Mouse (Mus musculus): ENCODE measurements around the gene Nab1.
"Not testable (repeated sequence)": the region's sequence is repeated elsewhere in the genome, so short reads cannot be mapped to it uniquely, and the experiment has no call there.

The Nab1 gene

DNA sequence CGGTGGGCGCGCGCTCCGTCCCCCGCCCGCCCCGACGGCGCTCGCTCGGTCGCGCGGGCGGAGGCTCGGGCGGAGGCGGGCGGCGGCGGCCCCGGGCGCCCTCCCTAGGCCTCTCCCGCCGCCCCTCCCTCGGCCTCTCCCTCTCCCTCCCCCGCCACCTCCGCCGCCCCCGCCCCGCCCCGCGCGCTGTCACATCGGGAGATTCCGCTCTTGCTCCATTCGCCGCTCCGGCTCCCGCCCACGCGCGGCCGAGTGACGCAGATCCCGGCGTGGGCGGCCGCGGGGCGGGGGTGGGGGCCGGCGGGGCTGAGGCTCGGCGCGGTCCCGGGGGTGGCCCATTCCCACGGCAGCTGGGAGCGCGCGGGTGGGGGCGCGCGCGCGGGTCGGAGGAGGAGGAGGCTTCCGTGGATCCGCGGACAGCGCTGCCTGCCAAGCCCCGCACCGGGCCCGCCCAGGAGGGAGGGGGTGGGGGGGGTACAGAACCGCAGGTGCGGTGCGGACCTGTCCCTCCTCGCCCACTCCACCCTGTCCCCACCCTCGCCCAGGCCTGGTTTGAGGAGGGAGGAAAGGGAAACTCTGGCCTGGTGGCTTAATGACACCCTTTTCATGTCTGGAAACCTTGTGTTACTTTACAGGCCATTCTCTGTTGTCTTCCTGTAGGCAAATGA lies at the start of gene Nab1:
Gene Nab1 (minus strand): TSS at position 366 of the 668 bp plus-strand sequence.
- peak; percentile 87 for DNase-seq

DNA sequence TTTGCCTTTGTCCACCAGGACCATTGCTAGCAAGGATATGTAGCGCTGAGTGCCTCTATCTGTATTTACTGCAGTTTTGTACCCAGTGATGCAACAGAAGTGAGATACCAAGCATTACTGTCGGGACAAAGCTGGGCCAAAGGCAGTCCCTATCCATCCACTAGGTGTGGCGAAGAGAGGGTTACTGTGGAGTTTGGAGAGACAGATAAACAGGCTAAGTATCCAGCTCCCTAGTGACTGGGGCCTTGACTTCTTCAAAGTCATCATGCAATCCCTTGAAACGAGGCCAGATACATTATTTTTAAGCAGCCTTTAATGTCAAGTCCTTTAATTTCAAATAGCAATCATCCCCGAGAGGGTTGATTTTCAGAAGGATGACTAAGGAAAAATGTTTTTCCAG lies 47.0 kb upstream of the Nab1 start:
- no peak for DNase-seq

DNA sequence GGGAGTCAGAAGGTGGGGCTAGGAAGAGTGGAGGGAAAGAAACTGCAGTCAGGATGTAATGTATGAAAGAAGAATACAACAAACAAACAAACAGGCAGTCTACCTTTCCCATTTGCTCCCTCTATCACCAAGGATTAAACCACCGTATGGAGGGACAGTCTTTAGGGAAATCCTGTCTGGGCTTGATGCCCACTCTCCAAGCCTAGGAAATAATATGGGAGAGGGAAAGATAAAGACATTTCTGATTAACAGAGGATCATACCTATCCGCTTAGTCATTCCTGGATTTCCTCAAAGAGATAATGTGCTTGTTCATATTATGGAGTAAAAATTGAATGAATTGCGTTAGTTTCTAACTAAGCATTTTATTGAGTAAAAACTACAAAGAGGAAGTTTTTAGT lies 46.3 kb upstream of the Nab1 start:
- DNase-seq: no peak

DNA sequence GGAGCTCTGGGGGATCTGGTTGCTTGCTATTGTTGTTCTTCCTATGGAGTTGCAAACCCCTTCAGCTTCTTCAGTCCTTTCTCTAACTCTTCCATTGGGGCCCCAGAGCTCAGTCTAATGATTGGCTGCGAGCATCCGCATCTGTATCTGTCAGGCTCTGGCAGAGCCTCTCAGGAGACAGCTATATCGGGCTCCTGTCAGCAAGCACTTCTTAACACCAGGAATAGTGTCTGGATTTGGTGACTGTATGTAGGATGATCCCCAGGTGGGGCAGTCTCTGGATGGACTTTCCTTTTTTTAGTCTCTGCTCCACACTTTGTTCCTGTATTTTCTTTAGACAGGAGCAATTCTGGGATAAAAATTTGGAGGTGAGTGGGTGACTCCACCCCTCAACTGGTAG lies 39.6 kb upstream of the Nab1 start:
- DNase-seq: not testable (repeated sequence)

DNA sequence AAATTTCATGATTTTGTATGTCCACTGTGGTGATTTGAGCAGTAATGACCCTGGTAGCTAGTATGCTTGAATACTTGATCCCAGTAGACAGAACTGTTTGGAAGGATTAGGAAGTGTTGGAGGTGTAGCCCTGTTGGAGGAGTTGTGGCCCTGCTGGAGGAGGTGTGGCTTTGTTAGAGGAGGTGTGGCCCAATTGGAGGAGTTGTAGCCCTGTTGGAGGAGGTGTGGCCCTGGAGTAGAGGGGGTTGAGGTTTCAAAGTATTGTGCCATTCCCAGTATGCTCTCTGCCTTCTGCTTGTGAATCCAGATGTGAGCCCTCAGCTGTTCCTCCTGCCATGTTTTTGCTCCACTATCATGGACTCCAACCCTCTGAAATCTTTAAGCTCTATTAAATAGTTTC lies 29.5 kb upstream of the Nab1 start:
- no peak for DNase-seq

DNA sequence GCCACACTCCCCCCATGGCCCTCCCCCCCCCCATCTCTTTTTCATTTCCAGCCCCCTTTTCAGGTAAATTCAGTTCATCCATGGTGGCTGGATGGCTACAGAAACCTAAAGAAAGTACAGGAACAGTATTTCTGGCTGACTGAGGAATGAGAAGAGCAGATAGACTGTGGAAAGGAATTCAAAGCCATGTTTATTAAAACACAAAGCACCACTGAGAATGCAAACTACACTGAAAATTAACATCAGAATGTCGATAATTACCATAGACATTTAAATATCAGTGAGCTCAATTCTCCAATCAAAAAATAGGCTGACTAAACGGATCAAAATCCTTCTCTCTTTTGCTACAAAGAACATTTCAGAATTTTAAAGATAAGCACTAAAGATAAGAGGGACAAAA lies 27.2 kb upstream of the Nab1 start:
- no peak for DNase-seq

DNA sequence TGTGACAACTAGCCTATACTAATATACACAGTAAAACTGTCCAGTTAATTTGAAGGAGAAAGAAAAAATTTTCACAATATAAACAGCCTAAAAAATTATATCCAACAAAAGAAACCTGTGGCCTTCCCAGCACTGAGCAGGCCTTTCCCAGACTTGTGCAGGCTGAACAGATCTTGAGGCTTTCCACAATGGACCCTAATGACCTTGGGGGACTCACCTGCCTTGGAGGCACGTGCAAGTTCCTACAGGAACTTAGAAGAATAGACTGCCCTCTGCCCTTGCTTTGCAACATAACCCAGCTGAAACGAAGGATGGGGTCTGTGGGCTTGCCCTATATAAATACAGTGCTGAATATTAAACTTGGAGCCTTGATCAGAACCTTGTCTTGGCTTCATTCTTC lies 26.8 kb upstream of the Nab1 start:
- no peak for DNase-seq

DNA sequence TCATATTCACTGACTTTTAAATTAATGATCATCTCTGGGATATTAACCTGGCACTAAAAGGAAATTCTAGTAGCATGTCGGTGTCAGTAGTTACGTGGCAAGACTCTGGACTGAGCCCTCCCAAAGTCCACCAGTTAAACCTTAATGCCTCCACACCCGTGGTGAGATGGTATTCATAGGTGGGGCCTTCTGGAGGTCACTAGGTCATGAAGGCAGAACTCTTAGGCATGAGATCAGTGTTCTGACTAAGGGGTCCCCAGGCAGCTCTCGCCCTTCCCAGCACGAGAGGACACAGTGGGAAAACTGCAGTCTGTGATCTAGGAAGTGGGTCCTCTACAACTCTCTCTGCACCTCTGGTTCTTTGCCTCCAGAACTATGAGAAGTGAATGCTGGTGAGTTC lies 24.2 kb upstream of the Nab1 start:
- no peak for DNase-seq

DNA sequence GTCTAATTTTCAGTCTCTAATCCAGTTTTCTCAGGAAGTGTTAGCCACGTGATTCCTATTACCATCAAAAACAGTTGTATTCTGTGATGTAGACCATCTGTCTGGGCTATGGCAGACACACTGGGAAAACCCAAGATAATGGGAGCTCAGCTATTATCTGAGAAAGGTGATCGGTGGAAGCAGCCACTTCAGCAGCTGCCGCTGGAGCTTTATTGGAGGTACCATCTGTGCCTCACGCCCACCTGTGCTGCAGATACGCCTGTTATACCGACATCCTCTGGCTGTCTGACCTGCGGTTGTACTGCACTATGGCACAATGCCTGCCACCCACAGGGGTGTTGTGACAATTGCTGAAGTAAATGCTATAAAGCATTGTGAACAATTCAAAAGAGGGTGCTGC lies 23.7 kb upstream of the Nab1 start:
- no peak for DNase-seq

DNA sequence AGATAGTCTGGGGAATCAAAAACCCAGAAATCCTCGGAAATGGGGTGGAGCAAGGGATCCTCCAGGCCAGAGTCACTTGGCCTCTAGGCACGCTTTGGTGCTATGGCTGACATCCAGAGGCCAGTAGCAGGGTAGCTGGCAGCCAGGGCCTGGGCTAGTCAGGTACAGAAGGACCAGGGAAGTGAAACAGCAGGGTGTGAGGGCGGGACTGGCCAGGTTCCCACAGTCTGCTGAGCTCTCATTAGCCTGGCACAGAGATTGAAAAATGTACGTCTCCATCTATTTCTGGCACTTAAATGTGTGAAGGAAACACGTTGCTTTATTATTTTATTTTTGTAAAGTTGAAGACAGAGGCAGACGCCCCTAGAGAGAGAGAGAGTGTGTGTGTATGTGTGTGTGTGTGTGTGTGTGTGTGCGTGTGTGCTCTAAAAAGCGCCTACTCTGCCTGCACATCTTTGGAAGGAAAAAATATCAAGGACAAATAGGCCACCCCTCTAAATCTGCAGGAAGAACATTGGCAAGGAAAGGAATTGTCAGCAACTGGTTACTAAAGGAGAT lies 21.0 kb upstream of the Nab1 start:
- DNase-seq: no peak

DNA sequence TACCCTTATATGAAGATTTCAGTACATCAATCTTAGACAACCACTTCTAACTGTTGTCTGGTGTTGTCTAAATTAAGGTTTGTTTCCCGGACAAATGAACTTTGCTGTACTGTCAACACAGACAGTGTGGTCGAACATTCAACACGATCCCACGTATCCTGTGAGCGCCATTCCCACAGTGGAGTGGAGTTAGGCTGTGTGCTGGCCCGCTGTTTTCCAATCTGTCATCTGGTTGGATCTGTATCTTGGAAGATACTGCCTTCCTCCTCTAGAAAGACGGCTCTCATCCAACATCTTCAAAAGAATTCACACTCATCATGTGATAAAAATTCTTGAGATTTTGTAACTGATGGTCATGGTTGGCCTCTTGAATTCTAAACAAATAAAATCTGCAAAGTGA lies 19.7 kb upstream of the Nab1 start:
- no peak for DNase-seq

DNA sequence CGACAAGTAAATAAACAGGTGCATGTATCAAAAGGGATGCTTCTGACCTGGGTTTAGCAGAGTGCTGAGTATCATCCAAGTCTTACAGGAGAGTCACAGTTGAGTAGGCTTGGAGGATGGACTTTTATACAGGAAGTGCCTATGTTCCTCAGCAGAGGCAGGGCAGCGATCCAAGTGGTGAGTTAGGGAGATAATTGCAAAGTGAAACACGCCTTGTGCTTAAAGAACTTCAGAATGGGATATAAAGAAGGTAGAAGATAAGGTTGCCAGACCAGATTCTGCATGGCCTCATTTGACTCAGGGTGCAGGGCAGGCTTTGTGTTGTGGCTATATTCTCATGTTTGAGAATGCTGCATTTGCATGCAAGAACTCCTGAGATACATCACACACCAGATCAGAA lies 14.8 kb upstream of the Nab1 start:
- DNase-seq: no peak

DNA sequence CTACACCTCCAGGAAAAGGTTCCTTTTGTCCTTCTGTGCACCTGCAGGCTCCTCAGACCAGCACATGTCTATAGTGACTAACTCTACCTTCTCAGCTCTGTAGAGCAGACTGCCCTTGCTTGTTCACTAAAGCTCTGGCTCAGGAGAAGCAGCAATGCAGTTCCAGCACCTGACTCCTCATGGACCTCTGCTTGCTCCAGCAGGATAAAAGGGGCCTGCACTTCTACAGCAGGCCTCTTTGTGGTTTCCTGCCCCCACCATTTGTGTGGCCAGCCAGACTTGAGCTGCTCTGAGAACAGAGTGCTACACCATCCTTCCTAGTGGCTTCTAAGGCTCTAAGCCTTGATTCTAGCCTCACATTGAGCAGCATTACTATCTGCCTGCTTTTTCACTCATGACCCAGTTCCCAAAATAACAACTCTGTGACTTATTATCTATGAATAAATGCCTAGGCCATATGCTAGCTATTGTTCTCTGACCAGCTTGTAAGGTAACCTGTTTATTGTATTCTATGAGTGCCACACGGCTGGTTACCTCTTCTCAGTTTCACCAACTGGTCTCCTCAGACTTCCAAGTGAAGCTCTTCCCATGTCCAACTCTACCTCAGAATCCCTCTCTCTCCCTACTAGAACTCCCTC lies 11.4 kb upstream of the Nab1 start:
- no peak for DNase-seq

DNA sequence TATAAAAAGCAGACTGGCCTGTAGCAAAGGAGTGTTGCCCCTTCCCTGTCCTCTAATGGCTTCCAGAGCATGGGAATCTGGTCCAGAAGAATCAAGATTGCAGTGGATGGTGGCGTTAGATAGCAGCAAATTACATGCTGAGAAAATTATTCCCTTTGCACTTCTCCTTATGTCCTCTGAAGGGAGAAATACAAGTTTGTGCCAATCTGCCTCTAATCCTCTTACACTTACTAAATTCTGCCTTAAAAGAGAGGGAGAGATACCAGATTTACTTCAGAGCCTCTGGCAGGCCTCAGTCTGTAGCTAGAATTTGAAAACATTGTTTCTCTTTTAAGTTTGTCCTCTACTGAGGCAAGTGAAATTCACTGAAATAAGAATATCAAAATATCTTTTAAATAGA lies 5.7 kb upstream of the Nab1 start:
- DNase-seq: no peak

DNA sequence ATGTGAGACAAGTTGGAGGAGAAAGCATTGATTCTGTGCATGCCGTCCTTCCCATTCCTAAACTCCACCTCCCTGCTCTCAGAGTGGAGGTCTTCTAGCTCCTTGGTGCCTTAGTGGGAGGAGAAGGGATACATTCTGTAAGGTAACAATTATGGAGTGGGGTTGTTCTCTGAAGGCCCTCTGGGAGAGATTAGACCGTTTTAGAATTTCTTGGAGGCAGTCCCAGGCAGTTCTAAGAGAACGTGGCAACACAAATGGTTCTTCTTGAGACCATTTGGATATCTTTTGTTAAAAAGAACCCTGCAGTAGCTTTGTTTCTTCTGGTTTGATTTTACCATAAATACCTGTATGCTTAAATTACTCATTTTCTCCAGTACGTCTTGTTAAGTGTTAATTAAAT lies 1.8 kb upstream of the Nab1 start:
- DNase-seq: no peak

DNA sequence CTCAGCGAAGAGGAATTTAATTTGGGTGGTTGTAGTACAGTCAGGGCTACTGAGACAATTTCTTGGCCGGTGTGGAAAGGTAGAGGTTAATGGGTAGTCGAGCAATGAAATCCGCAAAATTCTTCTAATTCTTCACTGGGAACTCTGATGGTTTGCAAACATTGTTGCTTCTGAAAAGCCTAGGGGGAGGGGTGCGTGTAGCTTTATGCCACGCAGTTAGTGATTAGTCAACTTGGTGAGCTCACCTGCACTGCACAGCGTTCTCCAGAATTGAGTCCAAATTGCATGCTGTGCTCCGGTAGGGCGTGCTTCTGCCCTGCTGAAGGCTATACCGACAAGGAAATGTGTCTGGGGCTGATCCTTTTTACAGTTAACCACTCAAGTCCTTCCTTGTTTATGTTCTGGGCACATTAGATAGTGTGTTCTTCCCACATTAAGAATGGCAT lies 1.2 kb upstream of the Nab1 start:
- peak; percentile 35 for DNase-seq

DNA sequence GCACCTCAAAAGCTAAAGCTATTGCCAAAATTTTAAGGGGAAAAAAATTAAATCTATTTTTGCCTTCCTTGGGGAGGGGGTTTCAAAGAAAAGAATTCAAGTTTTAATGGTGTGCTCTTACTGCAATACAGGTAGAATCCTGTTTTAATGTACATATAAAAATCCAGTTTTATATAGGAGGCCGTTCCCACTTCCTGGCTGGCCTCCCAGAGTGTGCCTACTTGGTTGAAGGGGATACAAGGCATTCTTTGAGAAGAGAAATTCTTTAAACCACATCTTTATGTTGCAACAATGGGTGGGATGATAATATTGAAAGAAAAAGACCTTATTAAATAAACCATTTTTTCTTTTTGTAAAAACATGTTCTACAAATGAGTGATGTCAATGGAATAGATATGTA lies 611 bp upstream of the Nab1 start:
- DNase-seq: no peak

DNA sequence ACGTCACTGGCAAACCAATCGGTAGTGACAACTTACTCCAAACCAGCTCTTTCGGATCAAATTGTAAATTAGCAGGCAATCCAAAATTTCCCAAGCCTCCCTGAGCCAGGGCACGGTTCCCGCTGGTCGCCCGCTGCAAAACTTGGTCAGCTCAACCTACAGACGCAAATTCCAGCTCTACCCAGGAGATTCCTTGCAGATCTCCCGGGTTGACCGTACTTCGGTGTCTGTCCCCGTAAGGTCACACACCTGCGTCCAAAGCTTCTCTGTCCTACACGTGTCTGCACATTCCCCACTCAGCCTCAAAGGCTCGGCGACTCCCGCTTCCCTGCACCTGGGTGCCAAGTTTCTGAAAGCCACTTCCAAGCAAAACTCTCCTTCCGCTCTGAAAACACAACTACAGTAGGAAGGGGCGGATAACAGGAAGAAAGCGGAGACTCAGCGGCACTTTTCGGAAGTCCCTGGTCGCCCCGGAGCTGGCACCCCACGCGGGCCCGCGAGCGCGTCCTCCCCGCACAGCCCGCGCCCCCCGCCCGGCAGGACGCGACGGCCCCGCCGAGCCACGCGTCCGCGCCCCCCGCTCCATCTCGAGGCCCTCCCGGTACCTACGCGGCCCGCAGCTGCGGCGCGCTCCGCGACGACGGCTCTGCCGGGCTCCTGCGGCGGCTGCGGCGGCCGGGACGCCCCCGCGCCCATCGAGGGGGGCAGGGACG lies 722 bp downstream of the Nab1 start:
- DNase-seq: peak; percentile 80

DNA sequence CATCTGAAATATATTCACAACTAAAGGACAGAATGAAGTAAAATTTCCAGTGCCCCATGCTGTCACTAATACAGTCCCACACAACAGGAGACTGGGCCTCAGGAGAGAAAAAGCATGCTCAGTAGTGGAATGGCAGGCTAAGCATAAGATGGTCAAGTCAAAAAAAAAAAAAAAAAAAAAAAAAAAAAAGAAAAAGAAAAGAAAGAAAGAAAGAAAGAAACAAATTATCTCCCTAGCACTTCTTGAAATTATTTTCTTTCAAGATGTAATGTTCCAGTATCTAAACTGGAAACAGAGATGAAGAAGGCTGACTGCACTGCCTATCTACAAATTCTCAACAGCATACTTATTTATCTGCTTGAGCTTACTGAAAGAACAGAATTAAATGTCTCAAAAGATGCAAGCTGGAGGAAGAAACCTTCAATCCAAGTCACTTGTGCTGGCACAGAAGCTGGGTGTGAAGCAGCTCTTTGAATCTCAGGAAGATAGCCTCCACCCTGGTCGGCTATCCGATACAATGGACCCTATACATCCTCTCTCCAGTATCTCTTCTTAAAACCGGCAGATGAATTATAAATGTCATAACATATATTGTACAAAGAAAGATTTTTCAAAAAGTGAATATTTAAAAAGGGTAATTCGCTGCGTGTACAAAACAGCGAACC lies 1.6 kb downstream of the Nab1 start:
- no peak for DNase-seq

DNA sequence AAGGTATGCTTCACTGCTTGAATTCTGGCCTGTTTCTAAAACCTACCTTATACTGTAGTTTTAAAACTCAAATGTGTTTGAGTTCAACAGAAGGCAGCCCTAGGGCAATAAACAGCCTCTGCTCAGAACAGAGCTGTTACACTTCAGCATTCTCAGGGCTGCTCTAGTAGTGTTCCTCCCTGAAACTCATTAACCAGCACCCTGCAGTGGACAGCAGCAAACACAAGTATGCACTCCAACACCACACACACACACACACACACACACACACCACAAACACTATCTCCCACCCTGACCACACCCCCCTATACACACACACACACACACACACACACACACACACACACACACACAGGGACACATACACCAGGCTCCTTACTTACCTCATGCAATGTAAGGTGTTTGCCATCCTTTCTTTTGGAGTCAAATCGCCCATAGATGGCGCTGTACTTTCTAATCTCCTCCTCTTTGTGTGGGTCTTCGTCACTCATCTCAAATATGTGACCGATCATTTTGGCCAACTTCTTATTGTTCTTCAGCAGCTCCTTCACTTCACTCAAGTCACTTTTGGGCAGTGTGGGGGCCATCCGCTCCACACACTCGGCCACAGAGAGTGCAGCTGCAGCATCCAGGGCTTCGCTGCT lies 10.8 kb downstream of the Nab1 start:
- DNase-seq: peak; percentile 74

DNA sequence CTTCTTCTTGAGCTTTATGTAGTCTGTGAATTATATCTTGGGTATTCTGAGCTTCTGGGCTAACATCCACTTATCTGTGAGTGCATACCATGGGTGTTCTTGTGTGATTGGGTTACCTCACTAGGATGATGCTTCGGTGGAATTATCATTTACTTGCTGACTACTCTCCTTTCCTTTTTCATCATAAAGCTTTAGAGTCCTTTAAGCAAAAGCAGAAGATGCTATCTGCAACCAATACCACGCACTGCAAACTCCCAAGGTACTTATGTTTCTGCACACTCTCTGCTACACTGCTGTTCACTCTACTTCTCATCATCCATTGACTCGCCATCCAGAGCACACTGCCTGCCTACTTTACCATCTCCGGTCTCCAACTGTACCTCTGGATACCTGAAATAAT lies 15.5 kb downstream of the Nab1 start:
- no peak for DNase-seq

DNA sequence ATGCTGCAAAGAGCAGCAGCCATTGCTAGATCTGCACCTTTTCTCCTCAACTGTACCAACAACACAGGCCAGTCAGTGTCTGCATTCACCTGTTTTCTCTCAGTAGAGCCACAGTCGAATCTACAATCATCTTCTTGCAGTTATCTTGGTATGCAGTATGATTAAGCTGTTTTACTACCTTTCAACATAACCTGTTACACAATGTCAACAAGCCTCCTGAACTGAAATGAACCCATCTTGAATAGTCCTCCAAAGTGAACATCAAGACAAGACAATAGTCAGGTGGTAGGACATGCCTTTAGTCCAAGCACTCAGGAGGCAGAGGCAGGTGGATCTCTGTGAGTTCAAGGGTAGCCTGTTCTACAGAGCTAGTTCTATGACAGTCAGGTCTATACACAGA lies 26.2 kb downstream of the Nab1 start:
- DNase-seq: no peak
